Mouse (Mus musculus) kidney, postnatal 4 days (tissue): ENCODE measurements around the gene Mamdc4.

Experiments used
- DNase-seq, 2 experiments: peaks; one replicate each; pipeline ENCODE4 v3.0.0; 2021; ENCODE audit warnings: mixed read lengths in 2 of 2

The Mamdc4 gene

GRCm38 (mm10) chr2:25574579-25575431, at the start of gene Mamdc4, which contains the start of gene Phpt1:
Gene Mamdc4 (minus strand): TSS chr2:25574845.
Gene Phpt1 (minus strand): TSS chr2:25575224.
- peak; percentile 97 for DNase-seq

DNA sequence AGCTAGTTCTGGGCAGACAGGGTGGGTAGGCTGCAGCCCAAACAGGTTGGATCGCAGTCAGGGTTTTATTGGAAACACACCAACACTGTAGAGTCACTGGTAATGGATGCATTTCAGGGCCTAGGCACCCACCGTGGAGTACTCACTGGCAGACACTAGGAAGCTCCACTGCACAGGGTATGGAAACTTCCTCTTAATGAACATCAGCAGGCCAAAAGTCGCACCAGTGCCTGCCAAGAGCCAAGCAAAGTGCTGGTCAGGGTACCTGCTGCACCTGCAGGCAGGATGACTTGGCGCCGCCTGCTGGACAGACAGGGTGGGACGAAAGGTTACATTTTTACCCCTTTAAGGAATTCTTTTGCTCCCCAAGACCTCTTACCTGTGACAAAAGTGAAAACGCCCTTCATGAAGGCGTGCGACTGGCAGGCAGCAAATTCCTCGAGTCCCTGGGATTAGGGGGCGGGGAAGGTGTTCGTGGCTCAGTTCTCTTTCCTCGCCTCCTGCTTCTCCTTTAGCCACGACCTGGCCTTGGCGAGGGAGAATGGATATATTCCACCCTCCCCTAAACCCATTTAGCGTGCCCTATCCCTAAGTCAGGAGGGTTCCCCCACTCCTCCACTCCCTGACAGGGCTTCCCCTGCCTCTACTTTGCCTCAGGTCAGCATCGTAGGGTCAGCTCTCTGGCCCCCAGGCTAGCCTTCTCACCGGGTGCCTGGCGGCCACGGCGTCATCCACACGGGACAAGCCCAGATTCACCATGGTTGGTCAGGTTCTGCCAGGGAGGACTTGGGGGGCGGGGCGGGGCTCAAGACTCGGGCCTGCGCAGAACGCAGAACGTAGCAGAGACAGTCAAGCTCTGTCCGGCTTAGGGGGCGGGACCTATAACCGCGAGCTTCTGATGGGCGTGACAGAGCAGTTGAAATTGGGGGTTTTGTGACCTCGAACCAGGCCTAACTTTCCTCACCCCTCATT, 46.9 kb upstream of the Mamdc4 start, which contains the start of gene Tmem141:
Gene Tmem141 (minus strand): TSS at position 777 of the 972 bp plus-strand sequence.
- DNase-seq = peak; percentile 93 to 96

DNA sequence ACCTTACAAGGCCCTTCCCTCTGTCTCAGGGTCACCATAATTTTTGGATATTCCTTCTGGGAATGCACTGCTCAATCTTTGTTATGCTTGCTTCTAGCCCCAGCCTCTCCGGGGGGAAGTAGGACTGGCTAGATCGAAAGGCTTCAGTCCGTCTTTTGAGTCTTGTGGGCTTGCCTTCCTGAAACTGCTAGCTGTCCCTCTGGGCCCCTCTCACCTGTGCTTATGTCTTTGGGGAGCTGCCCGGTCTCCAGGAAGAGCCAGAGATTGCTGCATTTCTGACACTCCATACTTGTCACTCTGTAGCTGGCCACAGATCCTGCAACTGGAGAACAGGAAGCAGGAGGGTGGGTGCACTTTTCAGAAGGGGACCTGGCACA, 46.2 kb upstream of the Mamdc4 start:
- DNase-seq = no peak

DNA sequence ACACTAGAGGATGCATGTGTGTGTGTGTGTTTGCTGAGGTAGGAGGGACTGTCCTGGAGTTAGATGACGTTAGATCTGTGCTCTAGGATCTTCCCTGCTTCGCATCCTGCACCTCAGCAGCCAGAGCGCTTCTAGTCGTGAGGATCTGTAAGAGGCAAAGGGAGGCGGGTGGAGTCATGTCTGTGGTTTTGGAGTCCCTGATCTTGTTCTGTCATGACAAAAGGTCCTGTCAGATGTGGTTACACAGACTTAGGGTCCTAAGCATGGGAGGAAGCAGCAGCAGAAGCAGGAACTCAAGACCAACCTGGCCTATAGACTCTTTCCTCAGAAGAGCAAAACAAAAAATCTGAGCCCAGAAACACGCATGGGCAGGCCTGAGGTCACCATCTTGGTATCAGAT, 45.7 kb upstream of the Mamdc4 start:
- DNase-seq = no peak

DNA sequence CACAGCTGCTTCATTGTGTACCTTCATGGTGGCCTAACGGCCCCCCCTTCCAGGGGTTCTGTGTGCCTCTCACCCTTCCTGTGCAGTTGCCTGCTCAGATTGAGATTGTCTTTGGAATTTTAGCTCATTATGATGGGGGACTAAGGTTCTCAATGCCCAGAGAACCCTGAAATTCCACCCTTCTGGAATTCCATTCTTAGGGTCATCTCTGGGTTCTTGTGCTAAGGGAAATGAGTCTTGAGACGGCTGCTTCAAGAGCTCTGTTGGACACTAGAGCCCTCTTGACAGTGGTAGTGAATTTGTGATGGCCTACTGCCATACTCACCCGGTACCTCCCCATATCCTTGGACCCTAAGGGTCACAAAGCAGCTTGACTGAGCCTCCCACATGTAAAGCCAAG, 42.9 kb upstream of the Mamdc4 start, which contains the start of gene Ccdc183:
Gene Ccdc183 (minus strand): TSS at position 101 of the 400 bp plus-strand sequence.
- DNase-seq = no peak

DNA sequence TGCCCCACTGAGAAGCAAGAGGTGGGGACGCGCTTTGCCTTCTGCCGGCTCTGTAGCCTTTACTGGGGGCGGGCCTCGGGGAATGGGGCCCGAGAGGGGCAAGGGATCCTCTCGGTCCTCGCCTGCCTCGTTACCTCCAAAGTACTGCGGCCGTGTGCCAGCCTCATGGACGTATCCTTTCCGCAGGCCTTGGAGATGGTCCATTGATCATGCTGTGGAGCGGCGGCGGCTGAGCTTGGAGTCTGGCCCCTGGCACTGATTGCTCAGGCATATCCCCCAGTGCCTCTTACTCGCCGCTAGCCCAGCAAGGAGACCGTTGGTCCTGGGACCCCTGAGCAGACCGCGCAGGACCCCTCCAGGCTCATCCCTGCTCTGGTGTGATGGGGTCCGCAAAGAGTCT, 41.8 kb upstream of the Mamdc4 start:
- DNase-seq = peak in 1 of 2 experiments; percentile 37

DNA sequence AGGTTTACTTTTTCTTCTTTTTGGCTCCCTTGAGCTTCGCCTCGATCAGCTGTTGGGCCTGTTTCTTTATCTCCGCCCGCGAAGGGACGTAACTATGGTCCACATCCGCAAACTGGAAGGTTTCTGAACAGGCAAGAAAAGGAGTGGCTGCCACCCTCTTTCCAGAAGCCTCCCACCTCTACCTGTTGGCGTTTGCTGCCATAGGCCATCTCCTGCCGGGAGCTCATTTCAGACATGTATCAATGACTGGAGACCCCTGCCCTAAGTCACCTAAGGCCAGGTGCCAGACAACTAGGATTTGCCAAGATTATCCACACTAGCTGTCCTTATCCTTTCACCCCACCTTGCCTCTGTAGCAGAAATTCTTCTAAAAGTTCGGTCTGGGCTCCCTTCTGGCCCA, 34.0 kb upstream of the Mamdc4 start:
- DNase-seq = no peak

DNA sequence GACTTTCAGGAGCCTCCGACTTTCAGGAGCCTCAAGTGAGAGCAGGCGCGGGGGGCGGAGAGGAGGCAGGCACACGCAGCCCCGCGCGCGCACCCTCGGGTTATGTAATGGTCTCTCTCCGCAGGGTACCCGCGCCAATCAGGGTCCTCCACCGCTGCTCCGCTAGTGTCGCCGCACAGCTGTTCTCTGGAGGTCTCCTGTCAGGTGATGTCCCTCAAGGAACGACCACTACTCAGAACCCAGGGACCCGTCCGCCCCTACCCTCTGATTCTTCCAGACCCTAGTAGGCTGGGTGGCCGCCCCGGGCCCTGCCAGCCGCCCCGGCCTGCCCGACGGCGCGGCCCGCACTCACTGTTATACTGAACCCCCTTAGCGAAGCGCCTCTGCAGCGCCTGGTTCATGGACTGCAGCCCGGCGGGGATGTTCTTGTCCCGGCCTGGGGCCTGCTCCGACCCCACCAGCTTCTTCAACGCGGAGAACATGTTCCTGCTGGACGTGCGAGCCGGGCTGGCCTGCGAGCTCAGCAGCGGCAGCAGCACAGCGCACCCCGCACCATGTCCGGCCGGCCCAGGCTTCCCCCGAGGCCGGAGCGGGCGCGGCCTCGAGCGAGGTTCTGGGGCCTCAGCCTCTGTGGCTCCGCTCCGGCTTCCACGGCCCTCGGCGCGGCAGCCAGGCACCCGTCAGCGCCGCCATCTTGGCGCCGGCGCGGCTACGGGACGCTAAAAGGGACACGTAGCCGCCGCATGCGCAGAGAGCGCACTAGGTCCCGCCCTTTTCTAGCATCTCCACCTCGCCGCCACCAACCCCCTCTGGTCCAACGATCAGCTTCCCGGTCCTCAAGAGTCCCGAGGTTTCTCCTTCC, 33.3 kb upstream of the Mamdc4 start, which contains the start of gene Rabl6:
Gene Rabl6 (minus strand): TSS at position 761 of the 862 bp plus-strand sequence.
- DNase-seq = peak; percentile 91 to 95

GRCm38 (mm10) chr2:25602526-25602925, 27.9 kb upstream of the Mamdc4 start:
- DNase-seq = no peak

DNA sequence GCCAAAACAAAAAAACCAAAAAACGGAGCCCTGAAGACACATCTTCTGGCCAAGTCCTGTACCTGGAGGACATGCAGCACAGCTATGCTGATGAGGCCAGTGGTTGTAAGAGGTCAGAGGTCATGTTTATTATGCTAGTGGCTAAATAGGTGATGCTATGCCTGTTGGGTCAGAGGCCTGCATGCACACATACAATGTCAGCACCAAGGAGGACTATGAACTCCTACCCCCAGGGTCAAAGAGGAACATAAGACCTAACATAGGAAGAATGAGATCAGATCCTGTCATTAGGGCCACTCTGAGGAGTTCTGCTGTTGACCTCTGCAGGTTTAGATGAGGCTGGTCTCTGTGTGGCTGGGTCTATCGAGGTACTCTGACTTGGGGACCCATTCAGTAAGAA, 25.4 kb upstream of the Mamdc4 start:
- no peak for DNase-seq

DNA sequence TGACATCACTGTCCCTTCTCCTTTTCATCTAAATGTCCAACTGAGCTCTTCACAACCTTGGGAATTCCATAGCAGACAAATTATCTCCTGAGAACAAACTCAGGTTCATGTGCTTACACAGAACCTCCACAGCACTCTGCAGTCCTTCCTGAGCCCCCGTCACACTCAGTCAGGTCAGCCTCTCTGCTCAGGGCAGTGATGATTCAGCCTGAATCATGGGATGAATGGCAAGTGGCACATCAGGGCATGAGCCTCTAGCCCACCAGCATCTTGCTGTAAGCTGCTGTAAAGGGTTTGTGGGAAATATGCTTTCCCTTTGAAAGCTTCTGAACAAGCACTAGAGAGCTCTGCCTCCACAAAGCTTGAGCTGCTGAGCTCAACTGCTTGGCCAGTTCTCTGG, 24.1 kb upstream of the Mamdc4 start:
- DNase-seq = no peak

DNA sequence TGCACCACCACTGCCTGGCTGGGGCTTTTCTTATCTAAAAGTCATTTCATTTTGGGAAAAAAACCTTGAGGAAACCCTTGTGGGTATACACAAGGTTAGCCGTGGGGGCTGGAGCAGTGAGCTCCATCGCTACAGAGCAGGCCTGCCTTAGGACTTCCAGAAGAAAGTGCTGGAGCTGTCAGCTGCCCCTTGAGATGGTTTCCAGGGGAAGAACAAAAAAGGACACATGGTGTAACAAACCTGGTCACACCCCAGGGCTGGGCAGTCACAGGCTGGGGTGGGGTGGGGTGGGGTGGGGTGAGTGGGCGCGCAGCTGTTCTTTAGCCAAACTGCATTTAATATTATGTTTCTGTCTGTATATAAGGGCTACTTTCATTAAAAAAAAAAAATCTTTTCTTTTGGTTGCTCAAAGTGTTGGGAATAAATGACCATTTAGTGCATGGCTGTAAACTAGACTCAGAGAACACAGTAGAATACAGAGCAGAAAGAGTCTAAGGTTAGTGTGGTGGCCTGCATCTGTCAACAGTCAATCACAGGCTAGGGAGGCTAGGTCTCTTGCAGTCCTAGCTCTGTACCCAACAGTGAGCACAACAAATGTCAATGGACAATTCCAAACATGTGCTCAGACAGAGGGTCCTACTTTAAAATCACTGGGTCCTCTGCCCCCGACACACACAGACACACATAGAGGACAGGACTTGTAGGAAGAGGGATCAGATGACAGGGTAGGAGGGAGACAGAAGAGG, 22.3 kb upstream of the Mamdc4 start:
- no peak for DNase-seq

- peak in 1 of 2 experiments; percentile 52 for DNase-seq
Measured at GRCm38 (mm10) chr2:25591863-25592262, 17.2 kb upstream of the Mamdc4 start.

DNA sequence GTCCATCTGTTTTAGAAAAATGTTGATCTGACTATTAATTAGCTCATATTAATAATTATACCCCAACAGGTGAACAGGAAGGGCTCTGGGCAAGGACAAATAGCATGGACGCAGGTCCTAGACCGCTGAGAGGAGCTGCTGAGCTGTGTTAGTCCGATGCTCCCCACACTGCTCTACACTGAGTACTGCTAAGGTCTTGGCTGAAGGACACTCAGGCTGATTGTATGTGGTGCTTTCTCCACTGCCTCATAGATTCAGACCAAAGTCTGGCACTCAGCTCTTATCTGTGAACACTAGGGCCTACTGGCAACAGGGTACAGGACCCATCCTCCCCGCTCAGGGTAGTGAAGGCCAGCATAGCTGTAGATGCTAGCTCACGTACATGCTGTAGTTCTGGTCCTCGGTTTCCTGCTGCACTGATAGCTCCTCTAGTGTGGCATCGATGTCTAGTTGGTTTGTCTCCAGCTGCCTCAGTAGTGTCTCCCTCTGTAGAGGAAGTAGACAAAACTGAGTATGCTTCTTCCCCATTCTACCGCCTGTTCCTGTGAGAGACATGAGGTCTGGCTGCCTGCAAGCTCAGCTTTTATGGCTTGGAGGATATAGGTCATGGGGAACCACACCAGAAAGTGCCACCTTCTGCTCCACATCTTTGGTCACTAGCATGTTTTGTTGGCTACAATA, 13.7 kb upstream of the Mamdc4 start:
- DNase-seq = no peak

- no peak for DNase-seq
Measured at GRCm38 (mm10) chr2:25587290-25587689, 12.6 kb upstream of the Mamdc4 start.

- no peak for DNase-seq
Measured at GRCm38 (mm10) chr2:25585601-25586000, 11.0 kb upstream of the Mamdc4 start.

- no peak for DNase-seq
Measured at GRCm38 (mm10) chr2:25584856-25585255, 10.2 kb upstream of the Mamdc4 start.

- DNase-seq = no peak
Measured at GRCm38 (mm10) chr2:25584152-25584551, 9.5 kb upstream of the Mamdc4 start.

DNA sequence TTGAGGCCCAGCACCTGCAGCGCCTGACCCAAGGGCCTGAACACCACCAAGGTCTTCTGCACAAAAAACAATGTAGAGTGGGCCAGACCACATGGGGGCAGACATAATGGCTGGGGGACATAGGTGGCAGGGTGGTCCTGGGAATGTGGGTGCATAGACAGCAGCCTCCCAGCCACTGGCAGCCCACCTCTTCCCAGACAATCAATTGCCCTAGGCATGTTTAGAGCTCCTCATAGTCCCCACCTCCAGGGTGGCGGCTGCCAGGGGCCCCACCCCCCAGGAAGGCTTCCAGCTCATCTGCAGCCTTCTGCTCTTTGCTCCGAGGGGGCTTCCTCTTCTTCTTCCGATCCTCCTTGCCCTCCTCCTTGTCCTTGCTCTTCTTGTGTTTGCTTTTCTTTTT, 8.9 kb upstream of the Mamdc4 start:
- DNase-seq = no peak

DNA sequence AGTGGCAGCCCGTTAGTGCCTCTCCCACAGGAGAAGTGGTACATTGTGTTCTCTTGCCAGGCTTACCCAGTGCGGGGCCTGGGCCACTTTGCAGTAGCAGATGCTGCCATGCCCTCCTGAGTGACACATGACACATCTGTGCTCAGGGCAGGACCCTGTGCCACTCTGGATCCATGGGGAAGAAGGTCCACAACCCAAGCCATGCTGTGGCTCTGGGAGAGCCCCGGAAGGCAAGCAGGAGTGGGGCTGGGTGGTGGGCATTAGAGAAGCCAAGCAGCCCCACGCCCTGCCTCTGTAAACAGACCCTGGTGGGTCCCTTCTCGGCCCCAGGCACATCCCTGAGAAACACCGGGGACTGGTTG, 8.5 kb upstream of the Mamdc4 start:
- no peak for DNase-seq
